ENCODE assay signal across 19 mouse cellular contexts in genomic region chr11:63883385-63883784, GRCm38 (mm10). TPM values are rescaled to one million over a fixed set of nuclear protein-coding genes. Genes with fewer than 3 reads are reported as not detected.
A peak's percentile ranks its signal among the peaks of the same experiment; 100 is the strongest.
DNase-seq lines count a peak whose midpoint lies in the region; ATAC-seq and TF ChIP-seq lines count a peak whose summit lies in the region.
"Had no signal": no experiment of that assay in that cellular context is flagged by ENCODE, and none has a peak within 500 bp of the region (broad histone marks: within the 10 kb centered on the region; RNA-seq: fewer than 3 reads in every experiment).

No protein-coding gene starts in this region.

- peaks cover 7% of the 10 kb centered on the region for H3K36me3 ChIP-seq in liver, embryonic 13.5 days
- H3K36me3 ChIP-seq in liver, embryonic 12.5 days: peaks cover 10% of the 10 kb centered on the region
- no peaks in the 10 kb centered on the region for H3K36me3 ChIP-seq in liver, embryonic 16.5 days (ENCODE audit: control insufficient read depth, insufficient read depth)
- H3K36me3 ChIP-seq in liver, postnatal 0 days (replicated peaks; ENCODE audit: insufficient read depth, low read length): no peaks in the 10 kb centered on the region; the same call in 1 of the 2 replicates
- H3K36me3 ChIP-seq in heart, embryonic 12.5 days: no peaks in the 10 kb centered on the region
- H3K36me3 ChIP-seq: forebrain, embryonic 15.5 days had no signal

- peaks cover 27% of the 10 kb centered on the region for H3K4me1 ChIP-seq in liver, embryonic 13.5 days (replicated peaks)
- 0 out of 2 replicates have a peak, but pooled peaks cover 4% of the 10 kb centered on the region for H3K4me1 ChIP-seq in liver, embryonic 12.5 days
- H3K4me1 ChIP-seq in liver, embryonic 16.5 days (ENCODE audit: control insufficient read depth, low read depth, low read length): peaks cover 5% of the 10 kb centered on the region; the same call in 1 of the 2 replicates
- H3K4me1 ChIP-seq in liver, postnatal 0 days (ENCODE audit: insufficient read depth): peaks cover 37% of the 10 kb centered on the region
- H3K4me1 ChIP-seq in heart, embryonic 12.5 days (replicated peaks): 0 out of 2 replicates have a peak, but pooled peaks cover 5% of the 10 kb centered on the region
- H3K4me1 ChIP-seq: forebrain, embryonic 13.5 days; forebrain, embryonic 15.5 days had no signal

- ATAC-seq in liver, embryonic 13.5 days (ENCODE audit: low read depth): peak; percentile 47
- no peak for ATAC-seq in liver, embryonic 12.5 days
- ATAC-seq in liver, embryonic 16.5 days (ENCODE audit: low read depth): peak; percentile 56
- peak; percentile 60 for ATAC-seq in liver, postnatal 0 days
- no peak for ATAC-seq in heart, embryonic 12.5 days (ENCODE audit: insufficient number of reproducible peaks, low FRiP score)
- ATAC-seq: forebrain, embryonic 13.5 days; forebrain, embryonic 15.5 days had no signal

- H3K4me3 ChIP-seq in liver, embryonic 13.5 days (replicated peaks): no peak overlapping the region
- H3K4me3 ChIP-seq in liver, embryonic 12.5 days: no peak overlapping the region
- no peak overlapping the region for H3K4me3 ChIP-seq in liver, embryonic 16.5 days (ENCODE audit: low read depth, low read length)
- no peak overlapping the region for H3K4me3 ChIP-seq in liver, postnatal 0 days (ENCODE audit: low read depth, low read length)
- H3K4me3 ChIP-seq in heart, embryonic 12.5 days: no peak overlapping the region
- H3K4me3 ChIP-seq: embryonic facial prominence, embryonic 10.5 days; embryonic facial prominence, embryonic 12.5 days; forebrain, embryonic 13.5 days; forebrain, embryonic 15.5 days had no signal

- peak; percentile 35; the same call in 1 of the 2 replicates for TF ChIP-seq EP300 in liver, postnatal 0 days (IDR thresholded peaks at IDR 0.05; ENCODE audit: low read depth)

- no peak for TF ChIP-seq CTCF in liver, postnatal 0 days (IDR thresholded peaks at IDR 0.05; ENCODE audit: low read depth)

- no peak overlapping the region for H3K4me2 ChIP-seq in liver, embryonic 13.5 days
- H3K4me2 ChIP-seq in liver, embryonic 12.5 days: no peak overlapping the region
- H3K4me2 ChIP-seq in liver, embryonic 16.5 days (ENCODE audit: low read depth, low read length): no peak overlapping the region
- H3K4me2 ChIP-seq in liver, postnatal 0 days (ENCODE audit: low read depth, low read length): peak overlapping the region; percentile 16; the same call in 1 of the 2 replicates
- H3K4me2 ChIP-seq in heart, embryonic 12.5 days: no peak overlapping the region
- H3K4me2 ChIP-seq: embryonic facial prominence, embryonic 12.5 days; forebrain, embryonic 13.5 days; forebrain, embryonic 15.5 days had no signal

- H3K27me3 ChIP-seq in liver, embryonic 13.5 days: no peaks in the 10 kb centered on the region
- no peaks in the 10 kb centered on the region for H3K27me3 ChIP-seq in liver, embryonic 12.5 days (replicated peaks)
- H3K27me3 ChIP-seq in liver, embryonic 16.5 days (ENCODE audit: control insufficient read depth, insufficient read depth, low read depth, low read length): no peaks in the 10 kb centered on the region
- H3K27me3 ChIP-seq in liver, postnatal 0 days (ENCODE audit: insufficient read depth, low read length): no peaks in the 10 kb centered on the region
- H3K27me3 ChIP-seq in heart, embryonic 12.5 days (replicated peaks): no peaks in the 10 kb centered on the region

- H3K9ac ChIP-seq in liver, embryonic 13.5 days: no peak overlapping the region
- H3K9ac ChIP-seq in liver, embryonic 12.5 days: no peak overlapping the region
- H3K9ac ChIP-seq in liver, embryonic 16.5 days (ENCODE audit: low read depth, low read length): no peak overlapping the region
- H3K9ac ChIP-seq in liver, postnatal 0 days (replicated peaks): no peak overlapping the region
- no peak overlapping the region for H3K9ac ChIP-seq in heart, embryonic 12.5 days
- H3K9ac ChIP-seq: embryonic facial prominence, embryonic 12.5 days; forebrain, embryonic 13.5 days; forebrain, embryonic 15.5 days had no signal

- no peak for DNase-seq in liver, embryonic 13.5 days
- DNase-seq in liver, postnatal 0 days: peak; percentile 46
- no peak for DNase-seq in embryo, embryonic 11 days
- DNase-seq: adrenal gland, adult 2 months; adrenal gland, postnatal 10 days; adrenal gland, postnatal 25 days; cerebellum, adult 11 months; cerebellum, adult 18-20 months; cerebellum, adult 8-10 months; cerebellum, adult 9-11 months; cerebellum, postnatal 14 days; cerebellum, postnatal 36 days had no signal

- 61% methylated on average over 3 of the region's 3 CpGs for WGBS in liver, embryonic 13.5 days (ENCODE audit: insufficient replicate concordance)
- WGBS in liver, embryonic 12.5 days (ENCODE audit: insufficient replicate concordance): 58% methylated on average over 3 of the region's 3 CpGs
- WGBS in liver, embryonic 16.5 days (ENCODE audit: insufficient replicate concordance): 50% methylated on average over 3 of the region's 3 CpGs
- 53% methylated on average over 3 of the region's 3 CpGs for WGBS in liver, postnatal 0 days (ENCODE audit: insufficient replicate concordance)
- WGBS in heart, embryonic 12.5 days: 82% methylated on average over 3 of the region's 3 CpGs

- no peaks in the 10 kb centered on the region for H3K9me3 ChIP-seq in liver, embryonic 13.5 days (replicated peaks)
- H3K9me3 ChIP-seq in liver, embryonic 12.5 days (replicated peaks): no peaks in the 10 kb centered on the region
- H3K9me3 ChIP-seq in liver, embryonic 16.5 days (replicated peaks; ENCODE audit: control insufficient read depth, low read length): no peaks in the 10 kb centered on the region
- no peaks in the 10 kb centered on the region for H3K9me3 ChIP-seq in liver, postnatal 0 days (ENCODE audit: low read length)
- no peaks in the 10 kb centered on the region for H3K9me3 ChIP-seq in heart, embryonic 12.5 days (replicated peaks)
- H3K9me3 ChIP-seq: embryonic facial prominence, embryonic 10.5 days; embryonic facial prominence, embryonic 12.5 days; forebrain, embryonic 13.5 days; forebrain, embryonic 15.5 days had no signal

- 0 out of 2 replicates have a peak overlapping the region, but pooled peaks have one; percentile 24 for H3K27ac ChIP-seq in liver, embryonic 13.5 days
- H3K27ac ChIP-seq in liver, embryonic 12.5 days: no peak overlapping the region; the same call in 1 of the 2 replicates
- H3K27ac ChIP-seq in liver, embryonic 16.5 days (ENCODE audit: low read length): peak overlapping the region; percentile 54
- peak overlapping the region; percentile 69 for H3K27ac ChIP-seq in liver, postnatal 0 days (ENCODE audit: low read depth)
- no peak overlapping the region for H3K27ac ChIP-seq in heart, embryonic 12.5 days (ENCODE audit: poor library complexity, severe bottlenecking)
- H3K27ac ChIP-seq: embryonic facial prominence, embryonic 10.5 days; embryonic facial prominence, embryonic 12.5 days; forebrain, embryonic 13.5 days; forebrain, embryonic 15.5 days had no signal

RNA-seq across cellular contexts. Expression of gene Hs3st3b1, which starts 38.7 kb away (rescaled TPM):
- polyA plus RNA-seq in liver, embryonic 13.5 days (2015; fragmentation: Nextera tagmentation; extraction: Ambion mirVana): 12.6 and 17.3 TPM in 2 replicates
- polyA plus RNA-seq in liver, embryonic 12.5 days (2016; fragmentation: Nextera tagmentation; extraction: Ambion mirVana): 23.7 and 25.0 TPM in 2 replicates
- polyA plus RNA-seq in liver, embryonic 16.5 days (2015; fragmentation: Nextera tagmentation; extraction: Ambion mirVana): 14.5 and 15.5 TPM in 2 replicates
- polyA plus RNA-seq in liver, postnatal 0 days (2015; fragmentation: Nextera tagmentation; extraction: Ambion mirVana): 20.0 and 21.1 TPM in 2 replicates
- polyA plus RNA-seq in heart, embryonic 12.5 days (2016; fragmentation: Nextera tagmentation; extraction: Ambion mirVana): 3.9 and 4.6 TPM in 2 replicates

Comparison
In these comparisons a context has a peak if more than half of its experiments do, and no peak if none do; other contexts are left out.
1. ATAC-seq: peak in liver, embryonic 13.5 days (single experiment), liver, embryonic 16.5 days (single experiment) and liver, postnatal 0 days (single experiment); none in liver, embryonic 12.5 days (single experiment) and heart, embryonic 12.5 days (single experiment).
2. H3K27ac ChIP-seq: peak in liver, embryonic 13.5 days (single experiment), liver, embryonic 16.5 days (single experiment) and liver, postnatal 0 days (single experiment); none in liver, embryonic 12.5 days (single experiment) and heart, embryonic 12.5 days (single experiment).